Mouse (Mus musculus): Measurements from ENCODE around the gene Gm17660. TPM values are rescaled to one million over a fixed set of nuclear protein-coding genes. Genes with fewer than 3 reads are reported as not detected.

Gm17660 gene
- polyA plus RNA-seq, 1 experiment from 2014 or later: not detected

GRCm38 (mm10) chr5:104071048-104071447, 6.4 kb downstream of the Gm17660 start:
- Histone ChIP-seq H3K4me1 (ENCODE audit: insufficient read depth) (no peaks in the 10 kb centered on the region), H3K27ac (ENCODE audit: low read depth) (no peak overlapping the region), H3K36me3 (replicated peaks; ENCODE audit: insufficient read depth, low read length) (no peaks in the 10 kb centered on the region), H3K9me3 (ENCODE audit: low read length) (no peaks in the 10 kb centered on the region), H3K4me3 (ENCODE audit: low read depth, low read length) (no peak overlapping the region), H3K4me2 (ENCODE audit: low read depth, low read length) (no peak overlapping the region), H3K9ac (replicated peaks) (no peak overlapping the region), H3K27me3 (ENCODE audit: insufficient read depth, low read length) (peaks cover 7% of the 10 kb centered on the region; the same call in 1 of the 2 replicates)
- 68% methylated on average over 4 of the region's 4 CpGs for WGBS (ENCODE audit: insufficient replicate concordance)
- no peak for DNase-seq
- no peak for TF ChIP-seq CTCF (IDR thresholded peaks at IDR 0.05; ENCODE audit: low read depth)
- TF ChIP-seq EP300 (IDR thresholded peaks at IDR 0.05; ENCODE audit: low read depth): no peak
- ATAC-seq: no peak

DNA sequence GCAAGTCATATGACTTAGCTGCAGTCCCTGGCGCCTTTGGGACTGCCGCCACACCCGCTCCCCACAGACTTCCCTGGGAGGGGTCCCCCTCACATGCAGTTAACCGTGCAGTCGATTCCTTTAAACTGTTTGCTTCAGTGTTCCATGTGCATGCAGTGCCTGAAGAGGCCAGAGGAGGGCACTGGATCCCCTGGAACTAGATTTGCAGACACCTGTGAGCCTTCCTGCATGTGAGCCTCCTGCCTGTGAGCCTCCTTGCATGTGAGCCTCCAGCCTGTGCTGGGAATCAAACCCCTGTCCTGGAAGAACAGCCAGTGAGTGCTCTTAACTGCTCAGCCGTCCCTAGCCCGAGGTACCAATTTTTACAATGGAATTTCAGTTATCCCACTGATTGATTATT, 8.7 kb downstream of the Gm17660 start:
- Histone ChIP-seq H3K4me1 (ENCODE audit: insufficient read depth) (no peaks in the 10 kb centered on the region), H3K4me3 (ENCODE audit: low read depth, low read length) (no peak overlapping the region), H3K36me3 (replicated peaks; ENCODE audit: insufficient read depth, low read length) (peaks cover 11% of the 10 kb centered on the region), H3K9me3 (ENCODE audit: low read length) (no peaks in the 10 kb centered on the region), H3K4me2 (ENCODE audit: low read depth, low read length) (no peak overlapping the region), H3K9ac (replicated peaks) (no peak overlapping the region), H3K27me3 (ENCODE audit: insufficient read depth, low read length) (no peaks in the 10 kb centered on the region), H3K27ac (ENCODE audit: low read depth) (no peak overlapping the region)
- TF ChIP-seq CTCF (IDR thresholded peaks at IDR 0.05; ENCODE audit: low read depth): peak; percentile 63
- TF ChIP-seq EP300 (IDR thresholded peaks at IDR 0.05; ENCODE audit: low read depth): no peak
- 89% methylated on average over 7 of the region's 7 CpGs for WGBS (ENCODE audit: insufficient replicate concordance)
- no peak for ATAC-seq
- peak; percentile 38 for DNase-seq

DNA sequence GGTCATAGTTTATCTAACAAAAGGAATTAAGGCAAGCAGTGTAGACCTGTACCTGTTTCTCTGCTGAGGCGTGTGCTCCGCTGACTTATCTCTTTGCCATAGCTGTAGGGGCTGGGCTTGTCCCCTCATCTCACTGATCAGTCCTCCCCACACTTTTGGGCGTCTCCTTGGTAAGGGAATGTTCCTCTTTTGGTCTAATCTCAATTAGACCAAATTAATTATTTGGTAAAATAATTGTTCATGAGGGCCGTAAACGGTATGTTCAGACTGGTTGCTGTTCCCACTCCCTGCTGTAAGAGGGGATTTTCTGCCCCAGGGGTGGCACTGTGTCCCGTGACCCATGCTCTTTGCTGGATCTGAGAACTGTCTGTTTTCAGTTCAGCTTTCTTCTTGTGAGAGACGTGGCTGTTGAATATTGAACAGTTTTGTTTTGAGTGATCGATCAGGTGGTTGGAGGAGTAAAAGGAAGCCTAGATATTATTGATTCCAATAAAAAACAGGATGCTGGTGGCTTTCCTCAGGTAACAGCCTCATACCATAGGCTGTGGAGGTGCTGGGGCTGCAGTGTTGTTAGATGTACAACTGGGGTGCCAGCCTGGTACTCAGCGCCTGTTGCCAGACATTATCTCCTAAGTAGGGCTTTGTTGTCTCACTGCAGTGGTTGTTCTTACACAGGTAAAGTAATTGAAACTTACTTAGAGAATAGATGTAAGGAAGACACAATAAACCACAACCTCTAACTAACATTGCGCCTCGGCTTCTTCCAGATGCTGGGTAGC, 14.4 kb downstream of the Gm17660 start:
- H3K9me3 ChIP-seq (ENCODE audit: low read length): no peaks in the 10 kb centered on the region
- H3K9ac ChIP-seq (replicated peaks): no peak overlapping the region
- no peak overlapping the region for H3K4me3 ChIP-seq (ENCODE audit: low read depth, low read length)
- DNase-seq (peak; percentile 24), ATAC-seq (peak; percentile 97)
- H3K4me2 ChIP-seq (ENCODE audit: low read depth, low read length): peak overlapping the region; percentile 44
- H3K4me1 ChIP-seq (ENCODE audit: insufficient read depth): peaks cover 9% of the 10 kb centered on the region
- H3K36me3 ChIP-seq (replicated peaks; ENCODE audit: insufficient read depth, low read length): peaks cover 56% of the 10 kb centered on the region
- WGBS (ENCODE audit: insufficient replicate concordance): 72% methylated on average over 11 of the region's 11 CpGs
- H3K27me3 ChIP-seq (ENCODE audit: insufficient read depth, low read length): no peaks in the 10 kb centered on the region
- H3K27ac ChIP-seq (ENCODE audit: low read depth): peak overlapping the region; percentile 69
- TF ChIP-seq EP300 (IDR thresholded peaks at IDR 0.05; ENCODE audit: low read depth) (peak; percentile 67), CTCF (IDR thresholded peaks at IDR 0.05; ENCODE audit: low read depth) (no peak)

GRCm38 (mm10) chr5:104061936-104062772, 15.3 kb downstream of the Gm17660 start:
- Histone ChIP-seq H3K27me3 (ENCODE audit: insufficient read depth, low read length) (no peaks in the 10 kb centered on the region), H3K9ac (replicated peaks) (no peak overlapping the region), H3K4me1 (ENCODE audit: insufficient read depth) (peaks cover 9% of the 10 kb centered on the region), H3K4me3 (ENCODE audit: low read depth, low read length) (no peak overlapping the region), H3K27ac (ENCODE audit: low read depth) (peak overlapping the region; percentile 69), H3K4me2 (ENCODE audit: low read depth, low read length) (peak overlapping the region; percentile 44), H3K9me3 (ENCODE audit: low read length) (no peaks in the 10 kb centered on the region), H3K36me3 (replicated peaks; ENCODE audit: insufficient read depth, low read length) (peaks cover 56% of the 10 kb centered on the region)
- DNase-seq (no peak), ATAC-seq (peak; percentile 38)
- TF ChIP-seq EP300 (IDR thresholded peaks at IDR 0.05; ENCODE audit: low read depth) (no peak), CTCF (IDR thresholded peaks at IDR 0.05; ENCODE audit: low read depth) (no peak)
- 82% methylated on average over 13 of the region's 13 CpGs for WGBS (ENCODE audit: insufficient replicate concordance)

- no peaks in the 10 kb centered on the region for H3K9me3 ChIP-seq (ENCODE audit: low read length)
- H3K4me3 ChIP-seq (ENCODE audit: low read depth, low read length): no peak overlapping the region
- ATAC-seq (no peak), DNase-seq (no peak)
- H3K27me3 ChIP-seq (ENCODE audit: insufficient read depth, low read length): no peaks in the 10 kb centered on the region
- peaks cover 13% of the 10 kb centered on the region for H3K4me1 ChIP-seq (ENCODE audit: insufficient read depth)
- no peak overlapping the region for H3K4me2 ChIP-seq (ENCODE audit: low read depth, low read length)
- TF ChIP-seq EP300 (IDR thresholded peaks at IDR 0.05; ENCODE audit: low read depth) (no peak), CTCF (IDR thresholded peaks at IDR 0.05; ENCODE audit: low read depth) (no peak)
- H3K36me3 ChIP-seq (replicated peaks; ENCODE audit: insufficient read depth, low read length): peaks cover 60% of the 10 kb centered on the region
- no peak overlapping the region for H3K9ac ChIP-seq (replicated peaks)
- WGBS (ENCODE audit: insufficient replicate concordance): 94% methylated on average over 5 of the region's 5 CpGs
- no peak overlapping the region for H3K27ac ChIP-seq (ENCODE audit: low read depth)
Measured at GRCm38 (mm10) chr5:104060429-104060828, 17.0 kb downstream of the Gm17660 start.

DNA sequence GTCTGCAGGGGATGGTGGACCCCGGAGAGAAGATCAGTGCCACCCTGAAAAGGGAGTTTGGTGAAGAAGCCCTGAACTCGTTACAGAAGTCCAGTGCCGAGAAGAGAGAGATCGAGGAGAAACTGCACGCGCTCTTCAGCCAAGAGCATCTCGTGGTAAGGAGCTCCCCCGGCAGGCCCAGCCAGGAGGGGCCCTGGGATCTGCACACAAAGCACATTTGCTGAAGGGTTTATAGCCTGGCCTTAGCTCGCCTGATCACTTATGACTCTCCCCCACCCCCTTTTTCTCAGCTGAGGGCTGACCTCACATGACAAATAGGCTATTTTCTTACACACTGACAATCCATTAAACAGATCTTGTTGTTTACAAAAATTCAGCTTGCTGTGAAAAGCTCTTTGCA, 17.8 kb downstream of the Gm17660 start:
- no peak for ATAC-seq
- TF ChIP-seq CTCF (IDR thresholded peaks at IDR 0.05; ENCODE audit: low read depth) (no peak), EP300 (IDR thresholded peaks at IDR 0.05; ENCODE audit: low read depth) (no peak)
- Histone ChIP-seq H3K9ac (replicated peaks) (no peak overlapping the region), H3K9me3 (ENCODE audit: low read length) (no peaks in the 10 kb centered on the region), H3K27ac (ENCODE audit: low read depth) (no peak overlapping the region), H3K4me1 (ENCODE audit: insufficient read depth) (peaks cover 16% of the 10 kb centered on the region), H3K36me3 (replicated peaks; ENCODE audit: insufficient read depth, low read length) (peaks cover 55% of the 10 kb centered on the region), H3K27me3 (ENCODE audit: insufficient read depth, low read length) (no peaks in the 10 kb centered on the region), H3K4me3 (ENCODE audit: low read depth, low read length) (no peak overlapping the region), H3K4me2 (ENCODE audit: low read depth, low read length) (no peak overlapping the region)
- DNase-seq: no peak
- 87% methylated on average over 9 of the region's 9 CpGs for WGBS (ENCODE audit: insufficient replicate concordance)
